Mouse (Mus musculus) ES-E14 (cell line): Measurements from ENCODE around the gene Cyp26b1. TPM values are rescaled to one million over a fixed set of nuclear protein-coding genes. Genes with fewer than 3 reads are reported as not detected.
A peak's percentile ranks its signal among the peaks of the same experiment; 100 is the strongest.

Experiments
- DNase-seq: peaks from one replicate; pipeline ENCODE4 v3.0.0-alpha.2; 2013; ENCODE audit warnings: low read depth, low spot score
- H3K27ac ChIP-seq: 2 replicates; pipeline ENCODE4 v1.5.1; 2012; ENCODE audit warnings: low read depth, mild to moderate bottlenecking, low read length, moderate library complexity, mixed read lengths; ENCODE audit not compliant: poor library complexity, insufficient read depth, severe bottlenecking
- H3K36me3 ChIP-seq: 2 replicates; pipeline ENCODE4 v1.6.1; 2012; ENCODE audit warnings: mild to moderate bottlenecking, low read length, moderate library complexity, mixed read lengths; ENCODE audit not compliant: control insufficient read depth, poor library complexity, insufficient read depth, severe bottlenecking
- H3K4me1 ChIP-seq, 2 experiments: fragments of 150-350 bp in 1 of 2; sonication (generic) in 1 of 2; 2 replicates each; pipeline ENCODE4 v1.6.1; 2012; ENCODE audit warnings: low read length in 2 of 2, mild to moderate bottlenecking in 1 of 2, mixed read lengths in 1 of 2; ENCODE audit not compliant: control insufficient read depth in 2 of 2, insufficient read depth in 2 of 2, poor library complexity in 1 of 2
- H3K4me3 ChIP-seq, 2 experiments: fragments of 150-350 bp in 1 of 2; sonication (generic) in 1 of 2; 2 replicates each; pipeline ENCODE4 v1.5.1; 2012; ENCODE audit warnings: low read length in 2 of 2, low read depth in 1 of 2, mild to moderate bottlenecking in 1 of 2, mixed read lengths in 1 of 2; ENCODE audit not compliant: insufficient read depth in 1 of 2, poor library complexity in 1 of 2, severe bottlenecking in 1 of 2
- H3K9ac ChIP-seq: 2 replicates; pipeline ENCODE4 v1.6.1; 2012; ENCODE audit warnings: low read depth, mild to moderate bottlenecking, low read length, mixed read lengths; ENCODE audit not compliant: poor library complexity, insufficient read depth, severe bottlenecking
- H3K9me3 ChIP-seq: fragments of 150-350 bp; sonication (generic); 2 replicates; pipeline ENCODE4 v1.6.1; 2012; ENCODE audit warnings: low read depth, mild to moderate bottlenecking, low read length; ENCODE audit not compliant: control insufficient read depth, insufficient read depth
- CHD2 ChIP-seq: IDR thresholded peaks from 2 replicates; pipeline ENCODE4 v1.6.1; 2014; ENCODE audit warnings: mild to moderate bottlenecking, low read depth, low read length, inconsistent platforms
- HCFC1 ChIP-seq: IDR thresholded peaks from 2 replicates; pipeline ENCODE4 v1.6.1; 2012; ENCODE audit warnings: low read length, inconsistent platforms, borderline replicate concordance; ENCODE audit not compliant: insufficient read depth
- MAFK ChIP-seq: IDR thresholded peaks from 2 replicates; pipeline ENCODE4 v1.6.1; 2014; ENCODE audit warnings: mild to moderate bottlenecking, low read depth, low read length, inconsistent platforms; ENCODE audit not compliant: insufficient read depth
- ZC3H11A ChIP-seq: IDR thresholded peaks from 2 replicates; pipeline ENCODE4 v1.6.1; 2012; ENCODE audit warnings: low read depth, mild to moderate bottlenecking, inconsistent platforms, low read length, borderline replicate concordance
- ZNF384 ChIP-seq: IDR thresholded peaks from 2 replicates; pipeline ENCODE4 v1.6.1; 2012; ENCODE audit warnings: low read depth, low read length, inconsistent platforms
- in situ Hi-C, 2 experiments: fragments of 600-800 bp; cut with MboI; formaldehyde crosslinking; loops; one replicate each; pipeline ENCODE4 v1.15.1; 2025; ENCODE audit warnings: low sequenced_read_pairs in 2 of 2, inconsistent platforms in 1 of 2; ENCODE audit not compliant: unreplicated experiment in 2 of 2
- total RNA-seq: library from RNA; depleted of rRNA; stranded (reverse); fragments of 300-350 nt; gene quantifications from 2 replicates; pipeline ENCODE4 v1.2.3, GENCODE M21; 2012

Cyp26b1 gene
- total RNA-seq, 1 experiment = 0.54 TPM

- no peaks in the 10 kb centered on the region for H3K36me3 ChIP-seq
Observed at GRCm38 (mm10) chr6:84584783-84585685, 8.7 kb downstream of the Cyp26b1 start.

GRCm38 (mm10) chr6:84583841-84584782, 9.6 kb downstream of the Cyp26b1 start:
- Histone ChIP-seq H3K36me3 (no peaks in the 10 kb centered on the region), H3K4me3 (peak overlapping the region; percentile 31 to 32; a peak in 2 of 4 replicates), H3K27ac (no peak overlapping the region), H3K4me1 (peaks cover 2 to 15% of the 10 kb centered on the region in 2 experiments; a peak in 2 of 4 replicates), H3K9ac (no peak overlapping the region), H3K9me3 (no peaks in the 10 kb centered on the region)
- no peak for DNase-seq
- TF ChIP-seq HCFC1 (no peak), CHD2 (no peak), ZNF384 (no peak), MAFK (no peak), ZC3H11A (no peak)
- in situ Hi-C loops = loop anchor here (5.0 to 25.0 kb wide), 6 partner anchors 489 to 1522 kb away; partner anchors contain the start of genes Vax2 (in 2 of the 2), Aup1 (in 1 of the 2), Dqx1 (in 1 of the 2) and Emx1 (in 1 of the 2)

More at GRCm38 (mm10) chr6:84584783-84585685, 8.7 kb downstream of the Cyp26b1 start:
- no peak for DNase-seq
- TF ChIP-seq CHD2 (no peak), MAFK (no peak), ZNF384 (no peak), HCFC1 (no peak), ZC3H11A (no peak)
- peaks cover 2 to 15% of the 10 kb centered on the region in 2 experiments; a peak in 2 of 4 replicates for H3K4me1 ChIP-seq
- peak overlapping the region; percentile 32; a peak in 3 of 4 replicates for H3K4me3 ChIP-seq
- H3K9me3 ChIP-seq = no peaks in the 10 kb centered on the region
- in situ Hi-C loops = loop anchor here (5.0 to 25.0 kb wide), 6 partner anchors 490 to 1523 kb away; partner anchors contain the start of genes Vax2 (in 2 of the 2), Aup1 (in 1 of the 2), Dqx1 (in 1 of the 2) and Emx1 (in 1 of the 2)
- no peak overlapping the region for H3K9ac ChIP-seq
- no peak overlapping the region for H3K27ac ChIP-seq

- DNase-seq = no peak
- H3K4me3 ChIP-seq = peak overlapping the region; percentile 22 to 31; a peak in 2 of 4 replicates
- no peak overlapping the region for H3K27ac ChIP-seq
- H3K4me1 ChIP-seq = peaks cover 2 to 15% of the 10 kb centered on the region in 2 experiments; a peak in 2 of 4 replicates
- no peaks in the 10 kb centered on the region for H3K36me3 ChIP-seq
- no peaks in the 10 kb centered on the region for H3K9me3 ChIP-seq
- TF ChIP-seq ZC3H11A (no peak), ZNF384 (no peak)
- in situ Hi-C loops = loop anchor here (5.0 to 25.0 kb wide), 6 partner anchors 489 to 1521 kb away; partner anchors contain the start of genes Vax2 (in 2 of the 2), Aup1 (in 1 of the 2), Dqx1 (in 1 of the 2) and Emx1 (in 1 of the 2)
- no peak overlapping the region for H3K9ac ChIP-seq
Observed at GRCm38 (mm10) chr6:84583371-84583770, 10.3 kb downstream of the Cyp26b1 start.

GRCm38 (mm10) chr6:84582826-84583225, 10.9 kb downstream of the Cyp26b1 start:
- no peak for DNase-seq
- in situ Hi-C loops = loop anchor here (5.0 to 25.0 kb wide), 6 partner anchors 488 to 1521 kb away; partner anchors contain the start of genes Vax2 (in 2 of the 2), Aup1 (in 1 of the 2), Dqx1 (in 1 of the 2) and Emx1 (in 1 of the 2)
- no peak overlapping the region for H3K4me3 ChIP-seq
- no peaks in the 10 kb centered on the region for H3K36me3 ChIP-seq
- H3K9ac ChIP-seq = no peak overlapping the region
- peaks cover 2 to 14% of the 10 kb centered on the region in 2 experiments; a peak in 2 of 4 replicates for H3K4me1 ChIP-seq
- no peak for TF ChIP-seq ZNF384
- no peak for TF ChIP-seq ZC3H11A
- no peak for TF ChIP-seq MAFK
- TF ChIP-seq CHD2 = no peak
- TF ChIP-seq HCFC1 = no peak
- H3K27ac ChIP-seq = no peak overlapping the region
- no peaks in the 10 kb centered on the region for H3K9me3 ChIP-seq
